Mouse (Mus musculus) olfactory bulb, adult 2 months (tissue): ENCODE measurements around the gene Nkapd1.

Source experiments
- CTCF ChIP-seq: fragments of 200-500 bp; IDR thresholded peaks from 2 replicates; pipeline ENCODE4 v1.5.1; 2012; ENCODE audit warnings: low read depth, mild to moderate bottlenecking, low read length, moderate library complexity; ENCODE audit not compliant: insufficient read depth
- POLR2A ChIP-seq: fragments of 200-500 bp; IDR thresholded peaks from 2 replicates; pipeline ENCODE4 v1.6.1; 2012; ENCODE audit warnings: mild to moderate bottlenecking, low read depth, low read length, moderate library complexity; ENCODE audit not compliant: insufficient read depth

DNA sequence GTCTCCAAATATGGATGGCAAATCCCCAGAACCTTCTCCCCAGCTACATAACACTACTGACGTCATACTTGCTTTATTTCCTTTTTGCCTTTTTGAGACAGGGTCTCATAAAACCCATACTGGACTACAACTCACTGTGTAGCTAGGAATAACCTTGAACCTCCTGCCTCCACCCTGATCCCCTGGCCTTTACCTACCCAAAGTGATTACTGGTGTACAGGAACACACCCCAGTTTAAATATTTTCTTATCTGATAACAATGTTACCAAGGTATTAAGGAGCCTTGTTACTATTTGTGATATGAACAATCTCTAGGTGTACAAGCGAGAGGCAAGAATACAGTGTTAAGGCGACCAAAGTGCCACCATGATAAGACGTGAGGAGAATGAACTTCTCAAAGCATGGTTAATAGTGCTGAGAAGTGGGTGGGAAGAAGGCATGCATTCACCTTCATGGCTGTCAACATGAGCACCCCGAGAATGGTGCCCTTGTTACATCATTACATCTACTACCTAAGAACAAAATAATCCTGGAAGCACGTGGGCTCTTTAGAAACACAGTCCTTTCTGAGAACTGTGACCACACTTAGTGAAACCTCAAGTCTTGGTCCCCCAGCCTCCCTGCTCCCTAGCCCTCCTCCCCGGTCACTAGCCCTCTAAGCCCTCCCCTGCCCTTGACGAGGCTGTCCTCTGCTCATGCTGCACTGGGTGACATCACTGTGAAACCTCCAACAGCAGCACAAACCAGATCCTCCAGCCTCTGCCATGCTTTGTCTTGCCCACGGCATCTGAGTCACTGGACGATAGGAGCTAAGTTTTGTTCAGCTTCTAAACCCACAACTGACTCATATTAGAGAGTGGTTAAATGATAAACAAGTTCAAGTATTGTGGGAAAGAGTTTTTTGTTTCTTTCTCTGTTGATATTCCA is 47.4 kb downstream of the Nkapd1 start:
- no peak for TF ChIP-seq POLR2A
- no peak for TF ChIP-seq CTCF
